Mouse (Mus musculus) forebrain, postnatal 0 days (tissue): ENCODE data around the gene Gjd2. TPM values are rescaled to one million over a fixed set of nuclear protein-coding genes. Genes with fewer than 3 reads are reported as not detected.
A peak's percentile ranks its signal among the peaks of the same experiment; 100 is the strongest.

Source experiments
- ATAC-seq: fragments of 200-750 bp; cut with Nextera tagmentation; 2 replicates; pipeline ENCODE4 v1.8.0; 2017; ENCODE audit warnings: mild to moderate bottlenecking, moderate library complexity
- DNase-seq: peaks from one replicate; pipeline ENCODE4 v3.0.0-alpha.2; 2015
- H3K27ac ChIP-seq: fragments of 300-500 bp; sonication (generic); 2 replicates; pipeline ENCODE4 v1.5.1; 2014; ENCODE audit warnings: low read depth, mild to moderate bottlenecking, antibody characterized with exemption, low read length, moderate library complexity, mixed read lengths
- H3K27me3 ChIP-seq: fragments of 300-500 bp; sonication (generic); 2 replicates; pipeline ENCODE4 v1.6.1; 2014; ENCODE audit warnings: mild to moderate bottlenecking, low read length, mixed read lengths; ENCODE audit not compliant: insufficient read depth
- H3K36me3 ChIP-seq: fragments of 300-500 bp; sonication (generic); 2 replicates; pipeline ENCODE4 v1.6.1; 2014; ENCODE audit warnings: mild to moderate bottlenecking, moderate library complexity; ENCODE audit not compliant: insufficient read depth
- H3K4me1 ChIP-seq: fragments of 300-500 bp; sonication (generic); 2 replicates; pipeline ENCODE4 v1.6.1; 2014; ENCODE audit warnings: antibody characterized with exemption; ENCODE audit not compliant: insufficient read depth
- H3K4me2 ChIP-seq: fragments of 300-500 bp; sonication (generic); 2 replicates; pipeline ENCODE4 v1.6.1; 2014; ENCODE audit warnings: low read depth, mild to moderate bottlenecking, moderate library complexity
- H3K4me3 ChIP-seq: fragments of 300-500 bp; sonication (generic); 2 replicates; pipeline ENCODE4 v1.5.1; 2014; ENCODE audit warnings: low read depth, low read length, mixed read lengths
- H3K9ac ChIP-seq: fragments of 300-500 bp; sonication (generic); 2 replicates; pipeline ENCODE4 v1.6.1; 2014; ENCODE audit warnings: mild to moderate bottlenecking
- H3K9me3 ChIP-seq: fragments of 300-500 bp; sonication (generic); 2 replicates; pipeline ENCODE4 v1.6.1; 2016; ENCODE audit warnings: low read length
- CTCF ChIP-seq: sonication (generic); IDR thresholded peaks from 2 replicates; pipeline ENCODE4 v1.5.1; 2016; ENCODE audit warnings: antibody characterized with exemption, control low read depth, low read depth
- WGBS: fragments of 180-500 bp; shearing (Covaris S2); extraction: QIAGEN DNeasy Blood & Tissue Kit; methylation state at CpG from one replicate; pipeline ENCODE4 v1.1.7; 2014; 5-methylcytosine and 5-hydroxymethylcytosine counted together
- polyA plus RNA-seq: library from polyadenylated mRNA; unstranded; fragments of >200 nt; fragmentation: Nextera tagmentation; extraction: Ambion mirVana; gene quantifications from 2 replicates; pipeline ENCODE4 v1.2.1, GENCODE M21; 2015
- total RNA-seq: library from RNA; depleted of rRNA; stranded (reverse); fragments of >200 nt; gene quantifications from 2 replicates; pipeline ENCODE4 v1.2.3, GENCODE M21; 2014; rRNA removed

Gjd2 gene
- total and polyA plus RNA-seq, 2 experiments from 2014 or later = 6.6 to 37.7 TPM

DNA sequence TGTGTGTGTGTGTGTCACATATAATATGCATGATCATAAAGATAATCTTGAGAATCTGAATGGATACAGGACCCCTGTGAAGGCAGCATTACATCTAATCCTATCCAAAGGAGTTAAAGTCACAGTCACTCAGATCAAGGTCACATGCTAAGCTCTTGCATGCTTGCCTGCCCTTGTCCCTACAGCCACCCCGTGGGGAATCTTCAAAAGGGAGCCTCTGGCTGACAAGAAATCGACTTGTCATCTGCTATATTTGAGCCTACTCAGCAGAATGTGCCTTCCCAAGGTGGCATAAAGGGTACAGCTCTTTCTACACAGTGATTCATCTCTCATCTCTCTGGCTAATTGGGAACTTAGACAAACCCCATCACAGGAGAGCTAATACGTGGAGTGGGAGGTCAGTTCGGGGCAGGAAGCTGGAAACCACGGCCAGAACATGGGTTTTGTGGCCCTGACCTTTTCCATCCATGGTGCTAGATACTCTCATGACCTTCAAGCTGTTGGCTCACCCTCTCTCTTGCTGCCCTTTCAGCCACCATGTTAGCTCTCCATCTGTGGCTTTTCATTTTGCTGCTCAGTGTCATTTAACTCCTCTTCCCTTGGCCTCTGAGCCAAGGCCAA lies 35.2 kb downstream of the Gjd2 start:
- no peak for TF ChIP-seq CTCF
- 68% methylated on average over 5 of the region's 5 CpGs for WGBS

DNA sequence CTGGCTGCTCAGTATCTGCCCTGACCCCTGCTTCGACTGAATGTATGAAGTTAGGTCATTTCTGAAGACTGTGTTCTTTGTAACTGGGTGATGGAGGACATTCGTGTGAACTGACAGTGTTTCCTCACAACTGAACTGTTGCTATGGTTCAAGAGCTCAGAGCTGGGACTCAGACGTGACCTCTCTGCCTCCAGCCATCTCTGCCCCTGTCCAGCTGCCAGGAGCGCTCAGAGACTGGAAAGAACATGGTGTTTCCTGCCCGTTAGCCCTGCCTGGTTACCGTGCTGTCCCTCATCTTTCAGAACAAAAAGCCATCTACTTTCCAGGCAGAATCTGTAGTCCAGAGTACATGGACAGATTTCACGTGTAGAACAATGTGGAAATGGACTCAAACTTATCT lies 39.5 kb downstream of the Gjd2 start:
- Histone ChIP-seq H3K4me1 (no peaks in the 10 kb centered on the region), H3K9ac (no peak overlapping the region), H3K27ac (no peak overlapping the region), H3K4me2 (no peak overlapping the region), H3K36me3 (no peaks in the 10 kb centered on the region), H3K4me3 (no peak overlapping the region), H3K27me3 (no peaks in the 10 kb centered on the region), H3K9me3 (no peaks in the 10 kb centered on the region)
- DNase-seq (no peak), ATAC-seq (no peak)
- WGBS = 70% methylated on average over 7 of the region's 7 CpGs
- no peak for TF ChIP-seq CTCF

More for the DNA sequence above, 35.2 kb downstream of the Gjd2 start:
- DNase-seq (no peak), ATAC-seq (no peak)
- Histone ChIP-seq H3K27ac (no peak overlapping the region), H3K4me1 (no peaks in the 10 kb centered on the region), H3K27me3 (no peaks in the 10 kb centered on the region), H3K9ac (no peak overlapping the region), H3K4me2 (no peak overlapping the region), H3K36me3 (no peaks in the 10 kb centered on the region), H3K9me3 (no peaks in the 10 kb centered on the region), H3K4me3 (no peak overlapping the region)

DNA sequence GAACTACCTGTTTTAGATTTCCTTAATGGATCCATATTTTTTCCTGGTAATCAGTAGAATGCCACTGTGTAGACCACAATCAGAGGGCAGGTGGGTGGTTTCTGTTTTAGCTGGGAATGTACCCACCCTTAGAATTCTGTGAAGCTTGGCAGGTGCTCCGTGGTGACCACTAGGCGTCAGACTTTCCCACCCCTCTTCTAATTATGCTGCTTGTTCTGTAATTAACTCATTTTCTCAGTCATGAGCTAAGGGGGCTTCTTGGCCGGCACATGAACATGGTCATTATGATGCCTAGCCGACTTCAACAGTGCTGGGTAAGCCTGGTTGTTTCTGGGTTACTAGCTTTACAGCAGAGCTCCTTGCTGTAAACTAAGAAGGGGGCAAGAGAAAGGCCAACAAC lies 47.0 kb downstream of the Gjd2 start:
- H3K27me3 ChIP-seq = no peaks in the 10 kb centered on the region
- no peak overlapping the region for H3K9ac ChIP-seq
- H3K4me2 ChIP-seq = no peak overlapping the region
- WGBS = 10% methylated on average over 4 of the region's 4 CpGs
- H3K4me3 ChIP-seq = no peak overlapping the region
- H3K27ac ChIP-seq = no peak overlapping the region
- no peaks in the 10 kb centered on the region for H3K36me3 ChIP-seq
- no peaks in the 10 kb centered on the region for H3K4me1 ChIP-seq
- peak; percentile 46 for DNase-seq
- H3K9me3 ChIP-seq = no peaks in the 10 kb centered on the region
- ATAC-seq = peak; percentile 23; the same call in 1 of the 2 replicates
- TF ChIP-seq CTCF = peak; percentile 42

Other genes starting within 250 kb of the Gjd2 start
- 254 and 277 TPM in 2 replicates for gene Scg5, start 184.5 kb downstream of the Gjd2 start, total RNA-seq
- gene Scg5, start 184.5 kb downstream of the Gjd2 start, polyA plus RNA-seq = 363 and 388 TPM in 2 replicates
- 1.8 and 2.7 TPM in 2 replicates for gene Arhgap11a, start 165.0 kb downstream of the Gjd2 start, total RNA-seq
- gene Arhgap11a, start 165.0 kb downstream of the Gjd2 start, polyA plus RNA-seq = 3.6 and 5.2 TPM in 2 replicates
- gene Actc1, start 39.9 kb upstream of the Gjd2 start, total RNA-seq = 0.46 and 1.4 TPM in 2 replicates
- 0.17 and 0.19 TPM in 2 replicates for gene Actc1, start 39.9 kb upstream of the Gjd2 start, polyA plus RNA-seq
- gene Aqr, start 173.4 kb upstream of the Gjd2 start, total RNA-seq = 25.2 and 31.9 TPM in 2 replicates
- gene Aqr, start 173.4 kb upstream of the Gjd2 start, polyA plus RNA-seq = 20.0 and 22.0 TPM in 2 replicates
- 24.2 and 28.6 TPM in 2 replicates for gene Zfp770, start 187.8 kb upstream of the Gjd2 start, total RNA-seq
- 8.1 and 8.2 TPM in 2 replicates for gene Zfp770, start 187.8 kb upstream of the Gjd2 start, polyA plus RNA-seq